Mouse (Mus musculus): ENCODE measurements around the gene Atp13a1. TPM values are rescaled to one million over a fixed set of nuclear protein-coding genes. Genes with fewer than 3 reads are reported as not detected.

Gene Atp13a1
- polyA plus RNA-seq, 2 experiments: 14.1 to 19.6 TPM

DNA sequence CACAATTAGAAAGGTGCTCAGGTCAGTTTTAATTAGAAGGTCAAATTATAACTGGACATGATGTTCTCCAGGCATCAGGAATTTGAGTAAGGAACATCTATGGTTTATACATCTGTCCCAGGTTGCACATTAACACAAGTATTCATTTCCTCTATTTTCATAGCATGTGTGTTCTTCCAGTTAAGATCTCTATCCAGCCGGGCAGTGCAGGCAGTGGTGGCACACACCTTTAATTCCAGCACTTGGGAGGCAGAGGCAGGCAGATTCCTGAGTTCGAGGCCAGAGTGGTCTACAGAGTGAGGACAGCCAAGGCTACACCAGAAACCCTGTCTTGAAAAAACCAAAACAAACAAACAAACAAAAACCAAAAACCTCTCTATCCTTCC lies 15.8 kb upstream of the Atp13a1 start:
- no peaks in the 10 kb centered on the region for H3K27me3 ChIP-seq (ENCODE audit: control insufficient read depth, insufficient read depth, low read length)
- peak overlapping the region; percentile 59 for H3K4me2 ChIP-seq (ENCODE audit: low read depth)
- peak overlapping the region; percentile 40 for H3K27ac ChIP-seq
- H3K9ac ChIP-seq (replicated peaks): peak overlapping the region; percentile 10; the same call in 1 of the 2 replicates
- DNase-seq (ENCODE audit: low read depth in 3 of 3, low spot score in 3 of 3): no peak
- 38% methylated on average over 2 of the region's 2 CpGs for WGBS (ENCODE audit: insufficient replicate concordance)
- ATAC-seq (ENCODE audit: insufficient read depth): no peak
- no peaks in the 10 kb centered on the region for H3K9me3 ChIP-seq (ENCODE audit: control insufficient read depth, low read length)
- peaks cover 16 to 19% of the 10 kb centered on the region in 2 experiments for H3K4me1 ChIP-seq (replicated peaks; ENCODE audit: control insufficient read depth in 2 of 2, insufficient read depth in 2 of 2, low read length in 1 of 2)
- TF ChIP-seq EP300 (IDR thresholded peaks at IDR 0.05; ENCODE audit: low read depth): no peak
- peak overlapping the region; percentile 40 to 73 for H3K4me3 ChIP-seq (ENCODE audit: insufficient read depth in 1 of 2, low read depth in 2 of 2, low read length in 2 of 2)
- H3K36me3 ChIP-seq (replicated peaks; ENCODE audit: control insufficient read depth, insufficient read depth, low read depth): peaks cover 2% of the 10 kb centered on the region; the same call in 1 of the 2 replicates

GRCm38 (mm10) chr8:69777111-69777510 lies 13.9 kb upstream of the Atp13a1 start:
- TF ChIP-seq EP300 (IDR thresholded peaks at IDR 0.05; ENCODE audit: low read depth): no peak
- no peak for TF ChIP-seq CTCF (IDR thresholded peaks at IDR 0.05; ENCODE audit: low read depth)
- Histone ChIP-seq H3K27ac (no peak overlapping the region), H3K4me3 (ENCODE audit: insufficient read depth in 1 of 2, low read depth in 2 of 2, low read length in 2 of 2) (no peak overlapping the region), H3K4me2 (ENCODE audit: low read depth) (no peak overlapping the region), H3K27me3 (ENCODE audit: control insufficient read depth, insufficient read depth, low read length) (no peaks in the 10 kb centered on the region), H3K9ac (replicated peaks) (no peak overlapping the region), H3K4me1 (replicated peaks; ENCODE audit: control insufficient read depth in 2 of 2, insufficient read depth in 2 of 2, low read length in 1 of 2) (peaks cover 11 to 19% of the 10 kb centered on the region in 2 experiments), H3K9me3 (ENCODE audit: control insufficient read depth, low read length) (no peaks in the 10 kb centered on the region), H3K36me3 (replicated peaks; ENCODE audit: control insufficient read depth, insufficient read depth, low read depth) (no peaks in the 10 kb centered on the region; the same call in 1 of the 2 replicates)
- 66% methylated on average over 12 of the region's 12 CpGs for WGBS (ENCODE audit: insufficient replicate concordance)
- no peak for ATAC-seq (ENCODE audit: insufficient read depth)
- DNase-seq (ENCODE audit: low read depth in 3 of 3, low spot score in 3 of 3): no peak

- no peaks in the 10 kb centered on the region for H3K9me3 ChIP-seq (ENCODE audit: control insufficient read depth, low read length)
- no peaks in the 10 kb centered on the region for H3K27me3 ChIP-seq (ENCODE audit: control insufficient read depth, insufficient read depth, low read length)
- peak overlapping the region; percentile 84; the same call in 1 of the 2 replicates for H3K4me2 ChIP-seq (ENCODE audit: low read depth)
- no peak overlapping the region for H3K27ac ChIP-seq
- DNase-seq (ENCODE audit: low read depth in 3 of 3, low spot score in 3 of 3) (no peak), ATAC-seq (ENCODE audit: insufficient read depth) (no peak)
- WGBS (ENCODE audit: insufficient replicate concordance): 22% methylated on average over 5 of the region's 5 CpGs
- H3K36me3 ChIP-seq (replicated peaks; ENCODE audit: control insufficient read depth, insufficient read depth, low read depth): peaks cover 5% of the 10 kb centered on the region
- peaks cover 16 to 21% of the 10 kb centered on the region in 2 experiments for H3K4me1 ChIP-seq (replicated peaks; ENCODE audit: control insufficient read depth in 2 of 2, insufficient read depth in 2 of 2, low read length in 1 of 2)
- no peak overlapping the region for H3K9ac ChIP-seq (replicated peaks)
- no peak overlapping the region; a peak in 1 of 4 replicates for H3K4me3 ChIP-seq (ENCODE audit: insufficient read depth in 1 of 2, low read depth in 2 of 2, low read length in 2 of 2)
- TF ChIP-seq EP300 (IDR thresholded peaks at IDR 0.05; ENCODE audit: low read depth): peak; percentile 20; the same call in 1 of the 2 replicates
- no peak for TF ChIP-seq CTCF (IDR thresholded peaks at IDR 0.05; ENCODE audit: low read depth)
These were observed 1.9 kb upstream of the Atp13a1 start for GRCm38 (mm10) chr8:69789105-69789504.

GRCm38 (mm10) chr8:69789731-69790130 lies 1.2 kb upstream of the Atp13a1 start:
- WGBS (ENCODE audit: insufficient replicate concordance): 46% methylated on average over 5 of the region's 5 CpGs
- TF ChIP-seq CTCF (IDR thresholded peaks at IDR 0.05; ENCODE audit: low read depth) (no peak), EP300 (IDR thresholded peaks at IDR 0.05; ENCODE audit: low read depth) (no peak)
- H3K4me2 ChIP-seq (ENCODE audit: low read depth): peak overlapping the region; percentile 84

DNA sequence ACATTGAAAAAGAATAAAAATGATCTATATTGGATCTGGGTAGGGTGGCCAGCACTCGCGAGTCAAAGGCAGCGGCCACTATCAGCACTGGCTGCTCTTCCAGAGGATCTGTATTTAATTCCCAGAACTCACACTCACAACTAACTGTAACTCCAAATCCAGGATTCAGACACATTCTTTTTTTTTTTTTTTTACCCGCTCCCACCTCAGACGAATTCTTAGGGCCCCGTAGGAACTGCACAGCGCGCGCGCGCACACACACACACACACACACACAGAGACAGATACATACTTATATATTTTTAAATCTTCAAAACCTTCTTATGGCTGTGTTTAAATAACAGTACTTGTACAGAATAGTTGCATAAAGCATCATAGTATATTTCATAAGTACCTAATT lies 599 bp upstream of the Atp13a1 start:
- Histone ChIP-seq H3K9me3 (ENCODE audit: control insufficient read depth, low read length) (no peaks in the 10 kb centered on the region), H3K4me3 (ENCODE audit: insufficient read depth in 1 of 2, low read depth in 2 of 2, low read length in 2 of 2) (peak overlapping the region; percentile 93 to 98), H3K4me2 (ENCODE audit: low read depth) (peak overlapping the region; percentile 84), H3K9ac (replicated peaks) (peak overlapping the region; percentile 89), H3K27ac (peak overlapping the region; percentile 96), H3K4me1 (replicated peaks; ENCODE audit: control insufficient read depth in 2 of 2, insufficient read depth in 2 of 2, low read length in 1 of 2) (peaks cover 16 to 21% of the 10 kb centered on the region in 2 experiments), H3K27me3 (ENCODE audit: control insufficient read depth, insufficient read depth, low read length) (no peaks in the 10 kb centered on the region), H3K36me3 (replicated peaks; ENCODE audit: control insufficient read depth, insufficient read depth, low read depth) (peaks cover 18% of the 10 kb centered on the region)
- WGBS (ENCODE audit: insufficient replicate concordance): 20% methylated on average over 11 of the region's 11 CpGs
- no peak for TF ChIP-seq CTCF (IDR thresholded peaks at IDR 0.05; ENCODE audit: low read depth)
- TF ChIP-seq EP300 (IDR thresholded peaks at IDR 0.05; ENCODE audit: low read depth): no peak
- ATAC-seq (ENCODE audit: insufficient read depth): peak; percentile 32; the same call in 1 of the 2 replicates
- no peak for DNase-seq (ENCODE audit: low read depth in 3 of 3, low spot score in 3 of 3)

More at GRCm38 (mm10) chr8:69789731-69790130, 1.2 kb upstream of the Atp13a1 start:
- peak overlapping the region; percentile 16 to 93; a peak in 2 of 4 replicates for H3K4me3 ChIP-seq (ENCODE audit: insufficient read depth in 1 of 2, low read depth in 2 of 2, low read length in 2 of 2)
- ATAC-seq (ENCODE audit: insufficient read depth) (no peak), DNase-seq (ENCODE audit: low read depth in 3 of 3, low spot score in 3 of 3) (no peak)
- H3K9ac ChIP-seq (replicated peaks): peak overlapping the region; percentile 89
- H3K27me3 ChIP-seq (ENCODE audit: control insufficient read depth, insufficient read depth, low read length): no peaks in the 10 kb centered on the region
- H3K4me1 ChIP-seq (replicated peaks; ENCODE audit: control insufficient read depth in 2 of 2, insufficient read depth in 2 of 2, low read length in 1 of 2): peaks cover 16 to 21% of the 10 kb centered on the region in 2 experiments
- H3K27ac ChIP-seq: peak overlapping the region; percentile 96
- no peaks in the 10 kb centered on the region for H3K9me3 ChIP-seq (ENCODE audit: control insufficient read depth, low read length)
- peaks cover 11% of the 10 kb centered on the region for H3K36me3 ChIP-seq (replicated peaks; ENCODE audit: control insufficient read depth, insufficient read depth, low read depth)
